Comparison of ENCODE assay signal across 24 mouse cellular contexts in the genomic region with DNA sequence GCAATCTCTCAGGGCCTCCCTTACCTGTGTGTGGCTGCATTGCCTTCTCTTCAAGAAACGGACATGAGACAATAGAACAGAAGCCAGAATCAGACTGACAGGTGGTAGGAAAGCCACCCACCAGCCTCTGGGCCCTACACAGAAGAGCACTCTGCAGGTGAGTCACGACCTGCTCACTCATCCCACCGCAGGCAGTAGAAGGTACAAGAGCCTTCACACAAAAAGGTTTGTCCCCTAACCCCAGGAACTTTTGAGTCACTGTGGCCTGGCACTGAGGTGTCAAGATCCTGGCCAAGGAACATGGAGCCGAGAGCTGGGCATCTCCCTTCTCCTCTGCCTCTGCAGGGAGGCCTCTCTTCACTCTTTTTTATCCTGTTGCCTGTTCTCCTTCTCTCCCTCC.
"Had no signal": no experiment of that assay in that cellular context is flagged by ENCODE, and none has a peak within 500 bp of the region (broad histone marks: within the 10 kb centered on the region; RNA-seq: fewer than 3 reads in every experiment).

No protein-coding gene starts in this region.

- H3K27me3 ChIP-seq: embryonic facial prominence, embryonic 12.5 days; embryonic facial prominence, embryonic 13.5 days; embryonic facial prominence, embryonic 15.5 days; forebrain, embryonic 12.5 days; forebrain, embryonic 13.5 days; forebrain, embryonic 15.5 days; heart, embryonic 12.5 days had no signal

- H3K4me3 ChIP-seq: embryonic facial prominence, embryonic 10.5 days; embryonic facial prominence, embryonic 12.5 days; embryonic facial prominence, embryonic 13.5 days; embryonic facial prominence, embryonic 15.5 days; erythroblast, embryonic 14.5 days; forebrain, embryonic 12.5 days; forebrain, embryonic 13.5 days; forebrain, embryonic 15.5 days; gastrocnemius, adult 2 months; heart, adult 2 months; heart, embryonic 10.5 days; heart, embryonic 12.5 days; heart, embryonic 13.5 days had no signal

- DNase-seq: cerebellum, adult 8-10 months; cerebellum, adult 9-11 months; cerebellum, postnatal 10 days; embryo, embryonic 11 days; forebrain, postnatal 0 days; gastrocnemius, adult 2 months; gastrocnemius, postnatal 10 days; gastrocnemius, postnatal 14 days; gastrocnemius, postnatal 25 days; gastrocnemius, postnatal 36 days; heart, adult 11 months; heart, adult 18-20 months; heart, adult 2 months had no signal

- H3K4me1 ChIP-seq: embryonic facial prominence, embryonic 10.5 days; embryonic facial prominence, embryonic 12.5 days; embryonic facial prominence, embryonic 13.5 days; embryonic facial prominence, embryonic 15.5 days; forebrain, embryonic 13.5 days; forebrain, embryonic 15.5 days; heart, embryonic 10.5 days had no signal

- H3K27ac ChIP-seq: embryonic facial prominence, embryonic 10.5 days; embryonic facial prominence, embryonic 12.5 days; embryonic facial prominence, embryonic 13.5 days; embryonic facial prominence, embryonic 15.5 days; forebrain, embryonic 12.5 days; forebrain, embryonic 13.5 days; forebrain, embryonic 15.5 days; gastrocnemius, adult 2 months; heart, adult 2 months; heart, embryonic 10.5 days; heart, embryonic 13.5 days had no signal

- H3K9me3 ChIP-seq: embryonic facial prominence, embryonic 10.5 days; embryonic facial prominence, embryonic 12.5 days; embryonic facial prominence, embryonic 13.5 days; embryonic facial prominence, embryonic 15.5 days; forebrain, embryonic 12.5 days; forebrain, embryonic 13.5 days; forebrain, embryonic 15.5 days; heart, embryonic 10.5 days; heart, embryonic 13.5 days had no signal
